Mouse (Mus musculus) E14TG2a.4 (cell line): ENCODE data around the gene Mrps2.
A peak's percentile ranks its signal among the peaks of the same experiment; 100 is the strongest.

Experiments used
- H3K27me3 ChIP-seq: 2 replicates; pipeline ENCODE4 v1.6.1; 2014; ENCODE audit warnings: low read length, control low read depth; ENCODE audit not compliant: insufficient read depth
- H3K36me3 ChIP-seq: 2 replicates; pipeline ENCODE4 v1.6.1; 2014; ENCODE audit warnings: low read length, control low read depth; ENCODE audit not compliant: insufficient read depth
- H3K4me1 ChIP-seq: replicated peaks from 2 replicates; pipeline ENCODE4 v1.6.1; 2014; ENCODE audit warnings: low read depth, low read length, control low read depth
- H3K4me3 ChIP-seq: replicated peaks from 2 replicates; pipeline ENCODE4 v1.5.1; 2014; ENCODE audit warnings: mild to moderate bottlenecking, low read length
- H3K9me3 ChIP-seq: 2 replicates; pipeline ENCODE4 v1.6.1; 2014; ENCODE audit warnings: low read length, control low read depth
- CTCF ChIP-seq: conservative IDR thresholded peaks from 2 replicates; pipeline ENCODE4 v1.5.1; 2014; ENCODE audit warnings: low read length
- NANOG ChIP-seq: IDR thresholded peaks from 2 replicates; pipeline ENCODE4 v1.6.1; 2014; ENCODE audit warnings: borderline replicate concordance, low read length, mixed read lengths
- POU5F1 ChIP-seq: IDR thresholded peaks from 2 replicates; pipeline ENCODE4 v1.6.1; 2014; ENCODE audit warnings: low read length, borderline replicate concordance

Gene Mrps2

GRCm38 (mm10) chr2:28520581-28520980 is 52.7 kb downstream of the Mrps2 start:
- Histone ChIP-seq H3K4me3 (0 out of 2 replicates have a peak overlapping the region, but pooled peaks have one; percentile 10), H3K36me3 (peaks cover 38% of the 10 kb centered on the region), H3K27me3 (no peaks in the 10 kb centered on the region), H3K4me1 (peaks cover 98% of the 10 kb centered on the region), H3K9me3 (no peaks in the 10 kb centered on the region)
- TF ChIP-seq CTCF = no peak
- no peak for TF ChIP-seq NANOG
- no peak for TF ChIP-seq POU5F1
